Comparison of ENCODE assay signal across 8 mouse cellular contexts in genomic region chr3:130060396-130061029, GRCm38 (mm10). TPM values are rescaled to one million over a fixed set of nuclear protein-coding genes. Genes with fewer than 3 reads are reported as not detected.
A peak's percentile ranks its signal among the peaks of the same experiment; 100 is the strongest.
DNase-seq lines count a peak whose midpoint lies in the region; ATAC-seq and TF ChIP-seq lines count a peak whose summit lies in the region.

No protein-coding gene starts in this region.

- DNase-seq in G1E (ENCODE audit: low spot score), result peak; percentile 85
- DNase-seq in cerebellum, adult 11 months, result peak; percentile 79
- peak; percentile 84 to 90 for DNase-seq in heart, postnatal 36 days
- peak; percentile 79 for DNase-seq in layer of hippocampus, adult 9-11 months
- DNase-seq in lung, postnatal 0 days (ENCODE audit: low spot score), result peak; percentile 88
- peak; percentile 64 for DNase-seq in ovary, postnatal 10 days (ENCODE audit: low spot score)
- peak; percentile 77 to 85 for DNase-seq in thymus, postnatal 10 days (ENCODE audit: low spot score in 2 of 2)

- peak; percentile 11; the same call in 1 of the 2 replicates for TF ChIP-seq CTCF in G1E (IDR thresholded peaks at IDR 0.05; ENCODE audit: low read depth, low read length)
- peak; percentile 66 for TF ChIP-seq CTCF in lung, postnatal 0 days (IDR thresholded peaks at IDR 0.05)

- H3K4me1 ChIP-seq in G1E (ENCODE audit: insufficient read depth, low read depth, low read length), result peaks cover 35% of the 10 kb centered on the region
- peaks cover 32% of the 10 kb centered on the region for H3K4me1 ChIP-seq in forebrain, embryonic 15.5 days
- peaks cover 19% of the 10 kb centered on the region; the same call in 1 of the 2 replicates for H3K4me1 ChIP-seq in lung, postnatal 0 days (ENCODE audit: insufficient read depth, low read depth, low read length)

- no peaks in the 10 kb centered on the region for H3K9me3 ChIP-seq in G1E (replicated peaks)
- no peaks in the 10 kb centered on the region for H3K9me3 ChIP-seq in forebrain, embryonic 15.5 days
- no peaks in the 10 kb centered on the region for H3K9me3 ChIP-seq in lung, postnatal 0 days (ENCODE audit: low read length)

- intact Hi-C loops in heart, postnatal 36 days (cut with DNase I), result loop anchor here (2.0 to 5.0 kb wide), 5 partner anchors 63 to 333 kb away; partner anchors contain the start of genes Casp6, Gar1 and Pla2g12a

- ATAC-seq in G1E (ENCODE audit: extremely low read depth, insufficient number of reproducible peaks, low FRiP score, poor library complexity, severe bottlenecking), result peak; percentile 80
- peak; percentile 98 for ATAC-seq in forebrain, embryonic 15.5 days (replicated peaks)
- peak; percentile 90 for ATAC-seq in lung, postnatal 0 days

- peaks cover 6% of the 10 kb centered on the region for H3K27me3 ChIP-seq in G1E (ENCODE audit: insufficient read depth, low read length)
- H3K27me3 ChIP-seq in forebrain, embryonic 15.5 days, result no peaks in the 10 kb centered on the region
- no peaks in the 10 kb centered on the region for H3K27me3 ChIP-seq in lung, postnatal 0 days (replicated peaks; ENCODE audit: insufficient read depth, low read length)

- 1% methylated on average over 69 of the region's 92 CpGs for WGBS in forebrain, embryonic 15.5 days
- 1% methylated on average over 44 of the region's 92 CpGs for WGBS in lung, postnatal 0 days

- peak overlapping the region; percentile 92 for H3K9ac ChIP-seq in forebrain, embryonic 15.5 days (replicated peaks)
- H3K9ac ChIP-seq in lung, postnatal 0 days (replicated peaks; ENCODE audit: low read depth), result peak overlapping the region; percentile 94

- peak overlapping the region; percentile 72 for H3K4me2 ChIP-seq in forebrain, embryonic 15.5 days (replicated peaks)
- peak overlapping the region; percentile 76 for H3K4me2 ChIP-seq in lung, postnatal 0 days (replicated peaks; ENCODE audit: low read depth, low read length)

- peak overlapping the region; percentile 92 for H3K27ac ChIP-seq in forebrain, embryonic 15.5 days (replicated peaks)
- peak overlapping the region; percentile 98 for H3K27ac ChIP-seq in lung, postnatal 0 days (ENCODE audit: low read length)

- peak overlapping the region; percentile 90 for H3K4me3 ChIP-seq in G1E (ENCODE audit: low read depth, low read length)
- peak overlapping the region; percentile 97 for H3K4me3 ChIP-seq in forebrain, embryonic 15.5 days
- H3K4me3 ChIP-seq in lung, postnatal 0 days (ENCODE audit: low read depth, low read length), result peak overlapping the region; percentile 86

- peaks cover 24% of the 10 kb centered on the region for H3K36me3 ChIP-seq in G1E (replicated peaks)
- H3K36me3 ChIP-seq in forebrain, embryonic 15.5 days, result no peaks in the 10 kb centered on the region
- H3K36me3 ChIP-seq in lung, postnatal 0 days (ENCODE audit: insufficient read depth, low read length), result no peaks in the 10 kb centered on the region

- no peak for TF ChIP-seq EP300 in lung, postnatal 0 days (IDR thresholded peaks at IDR 0.05)

RNA-seq across cellular contexts. Expression of gene Sec24b, which starts 0.8 kb away (rescaled TPM):
- total RNA-seq in G1E (2014; fragmentation: Nextera tagmentation) (64.9 and 70.3 TPM in 2 replicates), G1E (2017) (27.9 and 28.8 TPM in 2 replicates)
- 96.0 and 98.5 TPM in 2 replicates for polyA plus RNA-seq in G1E (2012)
- 26.8 and 27.9 TPM in 2 replicates for polyA plus RNA-seq in forebrain, embryonic 15.5 days (2015; fragmentation: Nextera tagmentation; extraction: Ambion mirVana)
- total RNA-seq in heart, postnatal 36 days (2021), result 10 to 100 TPM; 28.4 to 35.1 TPM
- 21.5 and 21.8 TPM in 2 replicates for polyA plus RNA-seq in lung, postnatal 0 days (2015; fragmentation: Nextera tagmentation; extraction: Ambion mirVana)

Comparison
In these comparisons a context has a peak if more than half of its experiments do, and no peak if none do; other contexts are left out.
1. Peak in every context shown above with its lines: DNase-seq, ATAC-seq, H3K4me3 ChIP-seq and H3K27ac ChIP-seq.